Mouse (Mus musculus) lung, postnatal 0 days (tissue): ENCODE measurements at regions not wholly inside any gene's neighbourhood (a gene's known extent, or its start where the extent isn't known, plus 50 kb on each side); places are given as distances from the start of the nearest gene placed in this dataset.

Source experiments
- CTCF ChIP-seq: IDR thresholded peaks from 2 replicates; pipeline ENCODE4 v1.5.1; 2016; ENCODE audit warnings: antibody characterized with exemption, mild to moderate bottlenecking
- EP300 ChIP-seq: IDR thresholded peaks from 2 replicates; pipeline ENCODE4 v1.6.1; 2016; ENCODE audit warnings: antibody characterized with exemption, mild to moderate bottlenecking, control low read depth

- TF ChIP-seq CTCF (no peak), EP300 (no peak)
These were observed 596.9 kb downstream of the Tox3 start for GRCm38 (mm10) chr8:89751201-89751600.
